Mouse (Mus musculus) brain, embryonic 14.5 days (tissue): ENCODE measurements around the gene Med27. TPM values are rescaled to one million over a fixed set of nuclear protein-coding genes. Genes with fewer than 3 reads are reported as not detected.
"Not testable (repeated sequence)": the region's sequence is repeated elsewhere in the genome, so short reads cannot be mapped to it uniquely, and the experiment has no call there.

Source experiments
- DNase-seq: peaks from one replicate; pipeline ENCODE4 v3.0.0-alpha.2; 2011; ENCODE audit warnings: low read depth
- CTCF ChIP-seq: fragments of 200-500 bp; IDR thresholded peaks from 2 replicates; pipeline ENCODE4 v1.5.1; 2012; ENCODE audit warnings: inconsistent platforms, mild to moderate bottlenecking, moderate library complexity, borderline replicate concordance; ENCODE audit not compliant: insufficient read depth, insufficient read length; ENCODE audit errors: extremely low read depth
- POLR2A ChIP-seq: fragments of 200-500 bp; IDR thresholded peaks from 2 replicates; pipeline ENCODE4 v1.6.1; 2012; ENCODE audit warnings: mild to moderate bottlenecking, inconsistent platforms, borderline replicate concordance; ENCODE audit not compliant: poor library complexity, insufficient read depth, insufficient read length, severe bottlenecking; ENCODE audit errors: extremely low read depth
- polyA plus RNA-seq: library from polyadenylated mRNA; depleted of rRNA; stranded (reverse); fragments of >200 nt; gene quantifications from 2 replicates; pipeline ENCODE4 v1.2.3, GENCODE M21; 2012

Med27 gene
- polyA plus RNA-seq, 1 experiment: 64.9 TPM

- TF ChIP-seq CTCF (no peak), POLR2A (no peak)
- peak; percentile 80 for DNase-seq
Observed at GRCm38 (mm10) chr2:29515831-29516447, 169.3 kb downstream of the Med27 start.

GRCm38 (mm10) chr2:29516621-29517170 is 170.1 kb downstream of the Med27 start:
- peak; percentile 72 for DNase-seq
- no peak for TF ChIP-seq CTCF
- TF ChIP-seq POLR2A: no peak

- peak; percentile 70 for DNase-seq
- TF ChIP-seq POLR2A (no peak), CTCF (no peak)
Observed at GRCm38 (mm10) chr2:29519402-29519801, 172.8 kb downstream of the Med27 start.

GRCm38 (mm10) chr2:29520206-29520605 is 173.6 kb downstream of the Med27 start:
- no peak for TF ChIP-seq POLR2A
- TF ChIP-seq CTCF: no peak
- DNase-seq: peak; percentile 85

- no peak for DNase-seq
- TF ChIP-seq CTCF: no peak
- no peak for TF ChIP-seq POLR2A
Observed at GRCm38 (mm10) chr2:29521486-29521885, 174.9 kb downstream of the Med27 start.

GRCm38 (mm10) chr2:29523918-29524811 is 177.5 kb downstream of the Med27 start:
- DNase-seq: peak; percentile 68
- TF ChIP-seq POLR2A (no peak), CTCF (no peak)

- no peak for TF ChIP-seq CTCF
- no peak for TF ChIP-seq POLR2A
- DNase-seq: no peak
Observed at GRCm38 (mm10) chr2:29525273-29525805, 178.7 kb downstream of the Med27 start.

GRCm38 (mm10) chr2:29526266-29526665 is 179.6 kb downstream of the Med27 start:
- TF ChIP-seq CTCF (no peak), POLR2A (no peak)
- DNase-seq: peak; percentile 94

GRCm38 (mm10) chr2:29527480-29527879 is 180.9 kb downstream of the Med27 start:
- not testable (repeated sequence) for DNase-seq

- no peak for DNase-seq
- no peak for TF ChIP-seq CTCF
- TF ChIP-seq POLR2A: no peak
Observed at GRCm38 (mm10) chr2:29528811-29529210, 182.2 kb downstream of the Med27 start.

- DNase-seq: not testable (repeated sequence)
Observed at GRCm38 (mm10) chr2:29529788-29530187, 183.2 kb downstream of the Med27 start.

GRCm38 (mm10) chr2:29532173-29532572 is 185.6 kb downstream of the Med27 start:
- DNase-seq: no peak
- no peak for TF ChIP-seq POLR2A
- no peak for TF ChIP-seq CTCF

GRCm38 (mm10) chr2:29532921-29533320 is 186.3 kb downstream of the Med27 start:
- no peak for TF ChIP-seq POLR2A
- TF ChIP-seq CTCF: no peak
- DNase-seq: no peak
